In the genomic region with DNA sequence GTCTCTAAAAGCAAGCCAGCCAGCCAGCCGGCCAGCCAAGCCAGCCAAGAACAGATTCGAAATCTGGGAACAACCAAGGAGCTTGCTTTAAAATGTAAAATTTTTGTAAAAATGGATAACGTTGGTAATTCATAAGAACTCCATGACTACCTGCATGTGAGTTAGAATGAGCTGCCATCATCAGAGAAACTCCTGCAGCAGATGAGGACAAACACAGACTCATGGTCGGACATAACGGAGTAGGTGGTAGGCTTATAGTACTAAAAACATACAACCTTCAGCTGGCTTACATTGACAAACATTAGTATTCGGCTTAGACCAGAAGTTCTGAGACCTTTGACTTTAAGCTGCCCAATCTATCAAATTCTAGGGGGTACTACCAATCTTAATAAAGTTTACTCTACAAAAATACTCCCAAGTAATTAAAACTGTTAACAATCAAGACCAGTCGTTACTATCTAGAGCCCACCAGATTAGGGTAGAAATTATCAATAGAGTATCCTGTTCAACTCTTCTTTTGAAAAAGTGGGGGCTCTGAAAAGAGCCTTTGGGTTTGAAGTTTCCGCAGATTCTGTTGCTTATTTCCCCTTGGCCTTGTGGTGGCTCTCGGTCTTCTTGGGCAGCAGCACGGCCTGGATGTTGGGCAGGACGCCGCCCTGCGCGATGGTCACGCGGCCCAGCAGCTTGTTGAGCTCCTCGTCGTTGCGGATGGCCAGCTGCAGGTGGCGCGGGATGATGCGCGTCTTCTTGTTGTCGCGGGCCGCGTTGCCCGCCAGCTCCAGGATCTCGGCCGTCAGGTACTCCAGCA, we compare ENCODE assay signal across 9 mouse cellular contexts. TPM values are rescaled to one million over a fixed set of nuclear protein-coding genes. Genes with fewer than 3 reads are reported as not detected.
A peak's percentile ranks its signal among the peaks of the same experiment; 100 is the strongest.
DNase-seq lines count a peak whose midpoint lies in the region; ATAC-seq and TF ChIP-seq lines count a peak whose summit lies in the region.
"Not testable (repeated sequence)": the region's sequence is repeated elsewhere in the genome, so short reads cannot be mapped to it uniquely, and the experiment has no call there.
"Had no signal": no experiment of that assay in that cellular context is flagged by ENCODE, and none has a peak within 500 bp of the region (broad histone marks: within the 10 kb centered on the region; RNA-seq: fewer than 3 reads in every experiment).

No protein-coding gene starts in this region.

- H3K4me1 ChIP-seq in forebrain, postnatal 0 days (ENCODE audit: insufficient read depth) = peaks cover 16% of the 10 kb centered on the region
- peaks cover 12% of the 10 kb centered on the region for H3K4me1 ChIP-seq in hindbrain, embryonic 16.5 days (ENCODE audit: control insufficient read depth, insufficient read depth, low read depth, low read length)
- H3K4me1 ChIP-seq in limb, embryonic 14.5 days (ENCODE audit: control insufficient read depth, insufficient read depth, low read length) = peaks cover 18% of the 10 kb centered on the region

- peak overlapping the region; percentile 51 for H3K9ac ChIP-seq in forebrain, postnatal 0 days
- not testable (repeated sequence) for H3K9ac ChIP-seq in hindbrain, embryonic 16.5 days (ENCODE audit: low read depth, low read length)
- H3K9ac ChIP-seq in limb, embryonic 14.5 days (ENCODE audit: low read depth, low read length, severe bottlenecking) = peak overlapping the region; percentile 54

- H3K9me3 ChIP-seq in forebrain, postnatal 0 days (ENCODE audit: low read length); hindbrain, embryonic 16.5 days (ENCODE audit: control insufficient read depth, low read length); limb, embryonic 14.5 days (ENCODE audit: control insufficient read depth, low read length): not testable (repeated sequence)

- peak overlapping the region; percentile 47 for H3K4me3 ChIP-seq in forebrain, postnatal 0 days (ENCODE audit: low read depth, low read length)
- peak overlapping the region; percentile 42 for H3K4me3 ChIP-seq in hindbrain, embryonic 16.5 days (ENCODE audit: low read length)
- H3K4me3 ChIP-seq in limb, embryonic 14.5 days (replicated peaks; ENCODE audit: low read length) = peak overlapping the region; percentile 45

- peak overlapping the region; percentile 90 for H3K27ac ChIP-seq in forebrain, postnatal 0 days (ENCODE audit: low read depth, low read length)
- peak overlapping the region; percentile 74 for H3K27ac ChIP-seq in hindbrain, embryonic 16.5 days (ENCODE audit: low read depth, low read length)
- peak overlapping the region; percentile 89 for H3K27ac ChIP-seq in limb, embryonic 14.5 days (replicated peaks; ENCODE audit: low read depth, low read length)

- not testable (repeated sequence) for H3K36me3 ChIP-seq in forebrain, postnatal 0 days (ENCODE audit: insufficient read depth); hindbrain, embryonic 16.5 days (ENCODE audit: control insufficient read depth, insufficient read depth, low read length); limb, embryonic 14.5 days (ENCODE audit: control insufficient read depth, insufficient read depth, low read length)

- DNase-seq in NIH3T3 (ENCODE audit: low read depth) = peak; percentile 17
- peak; percentile 47 for DNase-seq in embryo, embryonic 11 days
- peak; percentile 14 for DNase-seq in forebrain, postnatal 0 days
- DNase-seq in limb, embryonic 14.5 days (ENCODE audit: low spot score) = peak; percentile 34
- DNase-seq in mesoderm, embryonic 11.5 days (ENCODE audit: low read depth, low spot score) = peak; percentile 23
- peak; percentile 46 for DNase-seq in retina, postnatal 1 day

- TF ChIP-seq POLR2A in limb, embryonic 14.5 days (IDR thresholded peaks at IDR 0.05; ENCODE audit: borderline replicate concordance, extremely low read depth, insufficient read depth, insufficient read length) = 0 out of 2 replicates have a peak, but pooled peaks have one; percentile 19

- 7% methylated on average over 13 of the region's 30 CpGs for WGBS in forebrain, postnatal 0 days
- 14% methylated on average over 11 of the region's 30 CpGs for WGBS in hindbrain, embryonic 16.5 days
- 13% methylated on average over 10 of the region's 30 CpGs for WGBS in limb, embryonic 14.5 days

- ATAC-seq in forebrain, postnatal 0 days = peak; percentile 45
- peak; percentile 1; the same call in 1 of the 2 replicates for ATAC-seq in hindbrain, embryonic 16.5 days
- ATAC-seq in limb, embryonic 14.5 days (ENCODE audit: low FRiP score, low read depth) = peak; percentile 24

- not testable (repeated sequence) for H3K27me3 ChIP-seq in forebrain, postnatal 0 days (ENCODE audit: insufficient read depth, low read length); hindbrain, embryonic 16.5 days (replicated peaks; ENCODE audit: control insufficient read depth, insufficient read depth, low read length); limb, embryonic 14.5 days (ENCODE audit: control insufficient read depth, insufficient read depth, low read length)

- not testable (repeated sequence) for TF ChIP-seq CTCF in forebrain, postnatal 0 days (IDR thresholded peaks at IDR 0.05; ENCODE audit: low read depth)

- H3K4me2 ChIP-seq in forebrain, postnatal 0 days (ENCODE audit: low read depth) = peak overlapping the region; percentile 73
- peak overlapping the region; percentile 59 for H3K4me2 ChIP-seq in hindbrain, embryonic 16.5 days (ENCODE audit: low read length)
- peak overlapping the region; percentile 50 for H3K4me2 ChIP-seq in limb, embryonic 14.5 days (replicated peaks; ENCODE audit: low read depth, low read length, severe bottlenecking)

RNA-seq across cellular contexts. Expression of gene Hist1h2ac, which starts 0.6 kb away (rescaled TPM):
- total RNA-seq in forebrain, postnatal 0 days (2014; rRNA removed) = 40.9 and 44.8 TPM in 2 replicates
- polyA plus RNA-seq in forebrain, postnatal 0 days (2015; fragmentation: Nextera tagmentation; extraction: Ambion mirVana) = 0.41 and 0.49 TPM in 2 replicates
- 0.26 and 0.30 TPM in 2 replicates for polyA plus RNA-seq in hindbrain, embryonic 16.5 days (2015; fragmentation: Nextera tagmentation; extraction: Ambion mirVana)
- polyA plus RNA-seq in limb, embryonic 14.5 days (2012; rRNA removed) = 1.6 and 2.7 TPM in 2 replicates
- polyA plus RNA-seq in limb, embryonic 14.5 days (2014; fragmentation: Nextera tagmentation; extraction: Ambion mirVana) = 0.65 and 0.78 TPM in 2 replicates

RNA-seq across cellular contexts. Expression of gene Hist1h2bc, which starts 0.8 kb away (rescaled TPM):
- total RNA-seq in forebrain, postnatal 0 days (2014; rRNA removed) = 93.7 and 124 TPM in 2 replicates
- 29.2 and 35.3 TPM in 2 replicates for polyA plus RNA-seq in forebrain, postnatal 0 days (2015; fragmentation: Nextera tagmentation; extraction: Ambion mirVana)
- 20.4 and 24.8 TPM in 2 replicates for polyA plus RNA-seq in hindbrain, embryonic 16.5 days (2015; fragmentation: Nextera tagmentation; extraction: Ambion mirVana)
- polyA plus RNA-seq in limb, embryonic 14.5 days (2012; rRNA removed) = 48.2 and 49.5 TPM in 2 replicates
- 34.9 and 44.4 TPM in 2 replicates for polyA plus RNA-seq in limb, embryonic 14.5 days (2014; fragmentation: Nextera tagmentation; extraction: Ambion mirVana)

RNA-seq across cellular contexts. Expression of gene Hist1h1t, which starts 12.5 kb away (rescaled TPM):
- total RNA-seq in forebrain, postnatal 0 days (2014; rRNA removed) = 1.3 TPM in 1 of 2 replicates, not detected in the other
- not detected in 2 replicates for polyA plus RNA-seq in forebrain, postnatal 0 days (2015; fragmentation: Nextera tagmentation; extraction: Ambion mirVana)
- polyA plus RNA-seq in hindbrain, embryonic 16.5 days (2015; fragmentation: Nextera tagmentation; extraction: Ambion mirVana) = not detected in 2 replicates
- 0.20 and 0.33 TPM in 2 replicates for polyA plus RNA-seq in limb, embryonic 14.5 days (2012; rRNA removed)
- 0.21 TPM in 1 of 2 replicates, not detected in the other for polyA plus RNA-seq in limb, embryonic 14.5 days (2014; fragmentation: Nextera tagmentation; extraction: Ambion mirVana)
- total RNA-seq: heart, postnatal 25 days had no signal
- polyA plus RNA-seq: frontal cortex, adult 2 months had no signal

RNA-seq across cellular contexts. Expression of gene Hist1h4c, which starts 15.1 kb away (rescaled TPM):
- total RNA-seq in forebrain, postnatal 0 days (2014; rRNA removed) = 917 and 942 TPM in 2 replicates
- polyA plus RNA-seq in forebrain, postnatal 0 days (2015; fragmentation: Nextera tagmentation; extraction: Ambion mirVana) = 2.3 and 5.0 TPM in 2 replicates
- polyA plus RNA-seq in hindbrain, embryonic 16.5 days (2015; fragmentation: Nextera tagmentation; extraction: Ambion mirVana) = 2.0 and 2.5 TPM in 2 replicates
- 5.6 and 10.0 TPM in 2 replicates for polyA plus RNA-seq in limb, embryonic 14.5 days (2012; rRNA removed)
- polyA plus RNA-seq in limb, embryonic 14.5 days (2014; fragmentation: Nextera tagmentation; extraction: Ambion mirVana) = 8.7 and 10.2 TPM in 2 replicates

RNA-seq across cellular contexts. Expression of gene Hfe, which starts 27.5 kb away (rescaled TPM):
- 2.5 and 3.6 TPM in 2 replicates for total RNA-seq in forebrain, postnatal 0 days (2014; rRNA removed)
- 4.4 and 6.0 TPM in 2 replicates for polyA plus RNA-seq in forebrain, postnatal 0 days (2015; fragmentation: Nextera tagmentation; extraction: Ambion mirVana)
- polyA plus RNA-seq in hindbrain, embryonic 16.5 days (2015; fragmentation: Nextera tagmentation; extraction: Ambion mirVana) = 5.4 and 6.7 TPM in 2 replicates
- 3.6 and 4.5 TPM in 2 replicates for polyA plus RNA-seq in limb, embryonic 14.5 days (2012; rRNA removed)
- 9.3 and 10.5 TPM in 2 replicates for polyA plus RNA-seq in limb, embryonic 14.5 days (2014; fragmentation: Nextera tagmentation; extraction: Ambion mirVana)

Comparison
In these comparisons a context has a peak if more than half of its experiments do, and no peak if none do; other contexts are left out.
1. Peak in every context shown above with its lines: DNase-seq, ATAC-seq, H3K4me3 ChIP-seq and H3K27ac ChIP-seq.